Mouse (Mus musculus): Measurements from ENCODE around the gene Sf3a2. TPM values are rescaled to one million over a fixed set of nuclear protein-coding genes. Genes with fewer than 3 reads are reported as not detected.

Sf3a2 gene
- 63.5 and 67.3 TPM in 2 replicates for polyA plus RNA-seq (2015; fragmentation: Nextera tagmentation; extraction: Ambion mirVana)

DNA sequence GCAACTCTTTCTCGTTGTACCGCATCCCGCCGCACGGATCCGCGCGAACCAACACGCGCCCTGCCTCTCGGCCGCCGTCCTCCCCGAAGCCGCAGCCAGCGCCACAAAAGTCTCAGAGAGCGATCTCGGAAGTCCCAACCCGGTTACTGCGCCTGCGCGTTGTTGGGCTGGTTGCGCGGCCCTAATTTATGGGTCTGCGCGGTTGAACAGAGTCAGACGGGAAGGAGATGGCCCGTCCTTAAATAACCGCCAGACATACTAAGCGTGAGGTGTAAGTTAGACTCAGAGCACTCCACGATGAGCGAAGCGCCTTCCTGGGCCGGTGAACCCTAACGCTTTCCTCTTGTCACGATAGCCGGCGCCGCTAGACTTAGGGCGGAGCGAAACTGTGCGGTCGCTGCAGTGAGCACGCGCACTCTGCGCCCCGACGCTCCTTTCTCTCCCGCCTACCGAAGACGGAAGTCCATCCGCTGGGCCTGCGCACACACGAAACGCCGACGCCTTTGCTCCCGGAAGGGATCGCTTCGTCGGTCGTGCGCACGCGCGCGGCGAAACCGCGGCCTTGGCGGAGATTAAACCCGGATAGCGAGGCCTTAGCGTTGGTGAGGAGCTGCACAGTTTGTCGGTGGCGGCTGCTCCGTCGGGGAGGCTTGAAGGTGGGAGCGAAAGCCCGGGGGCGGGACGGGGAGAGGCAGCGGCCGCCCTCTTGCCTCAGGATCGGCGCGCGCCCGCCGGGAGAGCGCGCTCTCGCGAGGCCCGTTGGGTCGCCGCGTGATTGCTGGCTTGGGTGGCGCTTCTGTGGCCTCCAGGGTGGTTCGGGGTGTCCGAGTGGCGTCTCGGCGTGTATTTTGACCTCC lies at the start of gene Sf3a2, which contains the start of gene Plekhj1:
Gene Sf3a2 (plus strand): TSS at position 49 of the 857 bp plus-strand sequence.
Gene Plekhj1 (minus strand): TSS at position 477 of the 857 bp plus-strand sequence.
- Histone ChIP-seq H3K27me3 (no peaks in the 10 kb centered on the region), H3K9me3 (replicated peaks) (no peaks in the 10 kb centered on the region), H3K4me1 (peaks cover 34% of the 10 kb centered on the region), H3K27ac (peak within 1 kb of the TSS; percentile 97), H3K4me2 (peak within 1 kb of the TSS; percentile 82), H3K9ac (peak within 1 kb of the TSS; percentile 95), H3K36me3 (ENCODE audit: poor library complexity, severe bottlenecking) (peaks cover 65% of the 10 kb centered on the region), H3K4me3 (peak within 1 kb of the TSS; percentile 90)
- peak; percentile 94 for ATAC-seq
- under 1% methylated on average over 101 of the region's 104 CpGs for WGBS

DNA sequence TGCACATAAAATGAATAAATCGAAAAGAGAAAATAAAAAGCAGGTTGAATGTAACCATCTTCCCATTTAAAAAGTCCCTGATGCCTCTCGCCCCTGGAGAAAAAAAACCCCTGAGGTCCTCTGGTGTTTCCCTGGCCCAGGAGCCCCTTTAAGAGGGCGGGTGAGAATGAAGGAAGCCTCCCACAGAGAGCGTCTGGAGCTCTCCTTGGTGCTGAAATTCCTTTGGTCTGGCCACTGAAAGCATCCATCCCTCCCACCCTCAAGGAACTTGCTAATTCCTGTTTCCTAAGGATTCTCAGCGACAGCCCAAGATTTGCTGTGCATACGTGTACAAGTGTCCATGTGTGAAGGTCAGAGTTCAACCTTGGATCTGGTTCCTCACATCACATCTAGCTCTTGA lies 49.4 kb upstream of the Sf3a2 start:
- no peak for ATAC-seq
- no peaks in the 10 kb centered on the region for H3K36me3 ChIP-seq (ENCODE audit: poor library complexity, severe bottlenecking)
- no peak overlapping the region for H3K9ac ChIP-seq
- H3K27ac ChIP-seq: no peak overlapping the region
- H3K9me3 ChIP-seq (replicated peaks): no peaks in the 10 kb centered on the region
- no peak overlapping the region for H3K4me3 ChIP-seq
- 0 out of 2 replicates have a peak, but pooled peaks cover 7% of the 10 kb centered on the region for H3K27me3 ChIP-seq
- H3K4me1 ChIP-seq: peaks cover 10% of the 10 kb centered on the region
- no peak overlapping the region for H3K4me2 ChIP-seq
- 15% methylated on average over 6 of the region's 6 CpGs for WGBS

DNA sequence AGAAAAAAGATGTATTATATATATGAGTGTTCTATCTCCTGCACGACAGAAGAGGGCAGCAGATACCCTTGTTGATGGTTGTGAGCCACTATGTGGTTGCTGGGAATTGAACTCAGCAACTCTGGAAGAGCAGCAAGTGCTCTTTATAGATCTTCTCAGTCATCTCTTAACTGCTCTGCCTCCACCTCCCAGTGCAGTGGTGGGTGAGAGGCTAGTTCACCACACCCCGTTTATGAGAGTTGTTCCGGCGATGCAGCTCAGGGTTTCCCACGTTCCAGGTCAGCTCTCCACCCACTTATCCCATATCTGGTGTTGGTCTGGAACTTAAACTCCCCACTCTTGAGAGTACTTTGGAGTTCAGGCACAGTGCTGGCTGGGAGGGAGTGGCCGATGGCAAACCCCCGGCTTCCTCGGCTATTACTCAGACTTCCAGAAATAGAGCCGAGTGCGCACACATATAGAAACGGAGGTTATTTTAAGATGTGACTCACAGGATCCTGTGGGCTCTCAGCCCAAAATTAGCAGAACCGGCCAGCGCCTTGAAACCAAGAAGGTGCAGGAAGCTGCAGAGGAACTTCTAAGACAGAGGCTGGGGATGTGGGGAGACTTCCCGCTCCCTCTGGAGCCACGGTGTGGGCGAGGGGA lies 46.7 kb upstream of the Sf3a2 start:
- 17% methylated on average over 16 of the region's 16 CpGs for WGBS
- ATAC-seq: no peak
- Histone ChIP-seq H3K4me3 (peak overlapping the region; percentile 12; the same call in 1 of the 2 replicates), H3K36me3 (ENCODE audit: poor library complexity, severe bottlenecking) (no peaks in the 10 kb centered on the region), H3K4me1 (peaks cover 23% of the 10 kb centered on the region), H3K27me3 (0 out of 2 replicates have a peak, but pooled peaks cover 2% of the 10 kb centered on the region), H3K9me3 (replicated peaks) (no peaks in the 10 kb centered on the region), H3K4me2 (peak overlapping the region; percentile 38), H3K9ac (peak overlapping the region; percentile 3; the same call in 1 of the 2 replicates), H3K27ac (no peak overlapping the region)

DNA sequence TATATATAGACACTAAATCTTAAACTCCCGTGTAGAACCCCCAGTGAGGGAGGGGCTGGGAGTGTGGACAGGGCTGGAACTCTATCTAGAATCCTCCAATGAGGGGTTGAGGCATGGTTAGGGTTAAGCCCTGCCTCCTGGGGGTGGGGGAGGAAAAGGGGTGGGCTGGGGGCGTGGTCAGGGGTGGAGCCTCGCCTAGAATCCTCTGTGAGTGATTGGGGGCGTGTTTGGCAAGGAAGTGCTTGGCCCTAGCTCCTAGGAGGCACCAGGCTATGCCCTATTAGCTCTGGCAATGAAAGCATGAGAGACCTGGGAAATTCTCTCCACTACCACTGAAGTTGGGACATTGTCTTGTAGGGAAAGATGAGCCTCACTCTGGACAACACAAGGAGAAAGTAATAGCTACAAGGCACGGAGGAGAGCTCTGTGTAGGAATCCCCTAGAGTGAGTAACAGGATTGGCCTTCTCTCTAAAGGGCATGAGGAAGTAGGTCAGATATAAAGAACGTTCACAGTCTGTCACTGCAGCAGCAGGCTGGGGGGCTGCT lies 45.8 kb upstream of the Sf3a2 start:
- H3K4me1 ChIP-seq: peaks cover 31% of the 10 kb centered on the region
- no peaks in the 10 kb centered on the region for H3K9me3 ChIP-seq (replicated peaks)
- no peaks in the 10 kb centered on the region for H3K36me3 ChIP-seq (ENCODE audit: poor library complexity, severe bottlenecking)
- ATAC-seq: peak; percentile 32
- peak overlapping the region; percentile 38 for H3K4me2 ChIP-seq
- H3K27me3 ChIP-seq: no peaks in the 10 kb centered on the region
- no peak overlapping the region for H3K9ac ChIP-seq
- H3K27ac ChIP-seq: no peak overlapping the region
- WGBS: 8% methylated on average over 6 of the region's 6 CpGs
- peak overlapping the region; percentile 12 for H3K4me3 ChIP-seq

DNA sequence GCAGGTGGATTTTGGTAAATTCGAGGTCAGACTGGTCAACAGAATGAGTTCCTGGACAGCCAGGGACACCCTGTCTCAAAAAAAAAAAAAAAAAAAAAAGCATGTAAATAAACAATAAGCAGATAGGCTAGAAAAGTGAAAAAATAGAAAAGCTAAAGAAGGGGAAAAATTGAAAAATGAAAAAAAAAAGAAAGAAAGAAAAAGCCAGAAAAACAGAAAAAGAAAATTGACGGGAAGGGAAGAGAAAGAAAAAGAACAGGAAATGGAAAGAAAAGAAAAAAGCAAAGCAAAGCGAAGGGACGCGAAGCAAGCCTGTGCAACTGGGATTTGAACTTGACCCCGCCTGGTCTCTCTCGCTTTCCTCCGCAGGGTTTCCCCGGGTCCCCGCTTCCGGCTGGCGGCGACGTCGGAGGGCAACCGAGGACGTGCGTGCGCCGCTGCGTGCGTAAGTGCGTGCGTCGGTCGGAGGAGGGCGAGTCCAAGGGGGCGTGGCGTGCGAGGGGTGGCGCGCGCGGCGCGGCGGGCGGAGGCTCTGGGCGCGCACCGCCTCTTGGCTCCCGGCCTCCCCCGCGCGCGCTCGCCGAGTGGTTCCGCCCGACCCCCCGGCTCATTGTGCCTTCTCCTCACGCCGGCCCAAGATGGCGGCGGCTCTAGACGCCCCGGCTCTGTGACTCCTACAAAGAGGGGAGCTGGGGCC lies 43.3 kb upstream of the Sf3a2 start, which contains the start of gene Dot1l:
Gene Dot1l (plus strand): TSS at position 613 of the 697 bp plus-strand sequence.
- peak; percentile 91 for ATAC-seq
- H3K9ac ChIP-seq: peak within 1 kb of the TSS; percentile 96
- H3K4me2 ChIP-seq: peak within 1 kb of the TSS; percentile 100
- peaks cover 55% of the 10 kb centered on the region for H3K4me1 ChIP-seq
- no peaks in the 10 kb centered on the region for H3K36me3 ChIP-seq (ENCODE audit: poor library complexity, severe bottlenecking)
- WGBS: 1% methylated on average over 51 of the region's 57 CpGs
- peak within 1 kb of the TSS; percentile 97 for H3K4me3 ChIP-seq
- H3K9me3 ChIP-seq (replicated peaks): no peaks in the 10 kb centered on the region
- peak within 1 kb of the TSS; percentile 80 for H3K27ac ChIP-seq
- H3K27me3 ChIP-seq: no peaks in the 10 kb centered on the region

DNA sequence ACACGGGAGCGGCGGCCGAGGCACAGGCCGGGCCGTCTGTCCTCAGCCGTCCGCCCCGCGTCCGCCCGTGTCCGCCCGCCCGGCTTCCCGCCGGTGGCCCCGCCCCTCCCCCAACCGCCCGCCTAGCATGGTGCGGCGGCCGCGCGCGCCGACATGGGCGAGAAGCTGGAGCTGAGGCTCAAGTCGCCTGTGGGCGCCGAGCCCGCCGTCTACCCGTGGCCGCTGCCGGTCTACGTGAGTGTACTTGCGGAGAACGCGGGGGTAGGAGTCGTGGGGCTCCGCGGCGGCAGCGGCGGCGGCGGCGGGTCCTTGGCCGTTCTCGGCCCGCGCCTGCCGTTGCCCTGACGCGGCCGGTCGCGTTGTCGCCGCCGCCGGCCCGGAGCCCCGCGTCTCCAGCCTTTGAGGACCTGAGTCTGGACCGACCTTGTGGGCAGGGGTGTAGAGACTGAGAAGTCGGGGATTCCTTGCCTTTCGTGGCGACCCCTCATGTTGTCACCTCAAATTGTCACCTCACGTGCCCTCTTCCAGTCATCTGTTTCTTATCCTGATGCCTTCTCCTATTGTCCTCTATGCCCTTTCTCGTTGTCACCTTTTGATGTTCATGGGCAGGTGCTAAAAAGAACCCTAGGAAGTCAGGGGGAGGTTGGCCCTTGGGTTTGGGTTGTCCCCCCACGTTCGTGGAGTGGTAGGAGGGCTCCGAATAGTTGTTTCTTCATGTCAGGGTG lies 42.5 kb upstream of the Sf3a2 start:
- no peaks in the 10 kb centered on the region for H3K9me3 ChIP-seq (replicated peaks)
- under 1% methylated on average over 62 of the region's 75 CpGs for WGBS
- H3K4me2 ChIP-seq: peak overlapping the region; percentile 100
- peak; percentile 14 for ATAC-seq
- H3K36me3 ChIP-seq (ENCODE audit: poor library complexity, severe bottlenecking): no peaks in the 10 kb centered on the region
- H3K27me3 ChIP-seq: no peaks in the 10 kb centered on the region
- H3K4me1 ChIP-seq: peaks cover 56% of the 10 kb centered on the region
- peak overlapping the region; percentile 96 for H3K9ac ChIP-seq
- H3K27ac ChIP-seq: peak overlapping the region; percentile 80
- peak overlapping the region; percentile 97 for H3K4me3 ChIP-seq

DNA sequence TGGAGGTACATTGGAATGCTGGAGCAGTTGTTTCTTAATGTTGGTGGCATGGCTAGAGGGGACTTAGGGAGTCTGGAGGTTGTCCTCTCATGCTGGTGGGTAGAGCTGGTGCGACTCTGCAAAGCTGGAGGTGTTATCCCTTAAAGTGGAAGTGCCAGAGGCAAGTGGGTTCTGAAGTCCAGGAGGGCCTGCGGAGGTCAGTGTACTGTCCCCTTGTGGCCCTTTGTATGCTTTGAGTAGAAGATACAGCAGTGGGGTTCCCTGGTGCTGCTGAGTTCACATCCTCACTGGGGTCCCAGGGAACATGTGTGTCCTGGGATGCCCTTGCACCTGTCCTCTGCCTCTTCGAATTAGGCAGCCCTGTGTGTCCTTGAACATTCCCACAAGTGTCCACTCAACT lies 41.9 kb upstream of the Sf3a2 start:
- no peak for ATAC-seq
- no peaks in the 10 kb centered on the region for H3K36me3 ChIP-seq (ENCODE audit: poor library complexity, severe bottlenecking)
- H3K9me3 ChIP-seq (replicated peaks): no peaks in the 10 kb centered on the region
- no peak overlapping the region for H3K27ac ChIP-seq
- H3K9ac ChIP-seq: peak overlapping the region; percentile 96
- 26% methylated on average over 3 of the region's 3 CpGs for WGBS
- no peaks in the 10 kb centered on the region for H3K27me3 ChIP-seq
- peak overlapping the region; percentile 100 for H3K4me2 ChIP-seq
- H3K4me3 ChIP-seq: peak overlapping the region; percentile 97
- peaks cover 62% of the 10 kb centered on the region for H3K4me1 ChIP-seq

DNA sequence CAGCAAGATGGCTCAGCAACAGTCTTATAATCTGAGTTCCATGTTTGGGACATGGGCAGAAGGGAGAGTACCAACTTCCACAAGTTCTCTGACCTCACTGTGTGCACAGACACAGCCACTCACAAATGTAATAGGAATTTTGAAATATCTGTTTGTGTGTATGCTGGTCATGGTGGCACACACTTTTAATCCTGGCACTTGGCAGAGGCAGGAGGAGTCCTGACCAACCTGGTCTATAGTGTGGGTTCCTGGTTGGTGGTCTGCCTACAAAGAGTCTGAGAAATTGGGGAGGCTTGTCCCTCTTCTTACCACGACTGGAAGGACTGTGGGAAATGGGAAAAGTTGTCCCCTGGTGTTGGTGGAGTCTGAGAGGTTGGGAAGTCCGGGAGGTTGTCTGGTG lies 41.5 kb upstream of the Sf3a2 start:
- 62% methylated on average over 2 of the region's 2 CpGs for WGBS
- Histone ChIP-seq H3K36me3 (ENCODE audit: poor library complexity, severe bottlenecking) (no peaks in the 10 kb centered on the region), H3K4me1 (peaks cover 63% of the 10 kb centered on the region)

DNA sequence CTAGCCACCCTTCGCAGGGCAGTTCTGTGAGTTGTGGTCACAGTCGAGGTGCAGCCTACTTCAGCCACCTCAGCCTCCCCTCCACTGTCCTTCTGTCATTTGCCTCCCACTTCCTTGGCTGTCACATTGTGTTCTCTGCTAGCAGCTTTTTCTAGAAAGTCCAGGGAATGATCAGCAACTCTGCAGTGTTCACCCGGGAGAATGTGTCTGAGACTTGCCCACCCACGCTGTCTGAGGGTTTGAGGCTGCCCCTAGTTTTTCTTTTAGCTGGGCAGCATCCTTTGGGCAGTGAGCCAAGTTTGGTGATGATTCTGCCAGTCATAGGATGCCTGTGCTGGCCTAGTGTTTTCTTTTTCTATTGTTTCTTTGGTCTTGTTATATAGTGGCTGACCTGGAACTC lies 41.0 kb upstream of the Sf3a2 start:
- peak overlapping the region; percentile 96 for H3K9ac ChIP-seq
- peaks cover 62% of the 10 kb centered on the region for H3K4me1 ChIP-seq

More for the DNA sequence above, 41.5 kb upstream of the Sf3a2 start:
- Histone ChIP-seq H3K9ac (peak overlapping the region; percentile 96), H3K4me2 (peak overlapping the region; percentile 100), H3K27ac (no peak overlapping the region), H3K4me3 (peak overlapping the region; percentile 97), H3K27me3 (no peaks in the 10 kb centered on the region), H3K9me3 (replicated peaks) (no peaks in the 10 kb centered on the region)
- ATAC-seq: no peak

DNA sequence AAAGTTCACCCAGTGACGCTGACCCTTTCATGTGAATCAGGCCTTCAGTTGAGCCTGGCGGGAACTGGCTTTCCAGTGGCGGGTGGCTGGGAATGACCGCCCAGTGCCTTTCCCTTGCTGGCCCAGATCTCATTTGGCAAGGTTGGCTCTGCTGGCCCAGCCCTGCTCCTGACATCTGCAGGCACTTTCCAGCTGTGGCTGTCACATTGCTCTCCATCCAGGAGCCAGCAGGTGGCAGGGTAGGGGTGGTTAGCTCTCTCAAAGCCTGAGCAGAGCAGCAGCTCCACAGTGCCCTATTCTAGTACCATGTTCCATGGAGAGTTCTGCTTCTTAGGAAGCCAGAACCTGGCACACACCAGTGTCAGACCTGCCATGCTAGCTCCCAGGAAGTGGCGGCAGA lies 40.3 kb upstream of the Sf3a2 start:
- H3K9ac ChIP-seq: no peak overlapping the region
- peak overlapping the region; percentile 97; the same call in 1 of the 2 replicates for H3K4me3 ChIP-seq
- peaks cover 57% of the 10 kb centered on the region for H3K4me1 ChIP-seq
- H3K36me3 ChIP-seq (ENCODE audit: poor library complexity, severe bottlenecking): no peaks in the 10 kb centered on the region
- WGBS: 35% methylated on average over 5 of the region's 5 CpGs
- H3K9me3 ChIP-seq (replicated peaks): no peaks in the 10 kb centered on the region
- peak overlapping the region; percentile 4; the same call in 1 of the 2 replicates for H3K27ac ChIP-seq
- ATAC-seq: no peak
- H3K27me3 ChIP-seq: no peaks in the 10 kb centered on the region
- H3K4me2 ChIP-seq: peak overlapping the region; percentile 100

More for the DNA sequence above, 41.0 kb upstream of the Sf3a2 start:
- no peak overlapping the region for H3K27ac ChIP-seq
- no peak for ATAC-seq
- no peaks in the 10 kb centered on the region for H3K27me3 ChIP-seq
- H3K36me3 ChIP-seq (ENCODE audit: poor library complexity, severe bottlenecking): no peaks in the 10 kb centered on the region
- 65% methylated on average over 4 of the region's 4 CpGs for WGBS
- peak overlapping the region; percentile 100 for H3K4me2 ChIP-seq
- peak overlapping the region; percentile 97 for H3K4me3 ChIP-seq
- H3K9me3 ChIP-seq (replicated peaks): no peaks in the 10 kb centered on the region

DNA sequence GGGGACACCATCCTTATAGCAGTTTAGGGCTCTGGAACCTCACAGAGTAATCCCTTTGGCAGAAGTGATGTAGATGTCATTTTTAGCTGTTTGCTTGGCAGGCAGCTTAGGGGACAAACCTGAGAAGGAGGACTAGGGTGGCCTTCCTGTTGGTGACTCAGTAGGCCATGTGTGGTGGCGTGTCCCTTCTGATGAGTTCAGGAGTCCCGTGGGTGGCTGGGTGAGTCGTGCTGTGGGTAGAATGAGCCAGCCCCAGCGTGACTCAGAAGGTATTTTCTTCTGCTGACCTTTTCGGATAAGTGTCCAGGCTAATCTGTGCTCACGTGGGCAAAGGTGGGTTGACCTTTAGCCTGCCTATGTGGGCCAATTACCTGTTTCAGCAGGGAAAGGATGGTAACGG lies 39.3 kb upstream of the Sf3a2 start:
- H3K27me3 ChIP-seq: no peaks in the 10 kb centered on the region
- peaks cover 57% of the 10 kb centered on the region for H3K4me1 ChIP-seq
- H3K27ac ChIP-seq: no peak overlapping the region
- no peak overlapping the region for H3K4me3 ChIP-seq
- H3K4me2 ChIP-seq: no peak overlapping the region
- H3K9me3 ChIP-seq (replicated peaks): no peaks in the 10 kb centered on the region
- ATAC-seq: no peak
- no peak overlapping the region for H3K9ac ChIP-seq
- 93% methylated on average over 7 of the region's 7 CpGs for WGBS
- no peaks in the 10 kb centered on the region for H3K36me3 ChIP-seq (ENCODE audit: poor library complexity, severe bottlenecking)

Data from forebrain, embryonic 13.5 days (tissue).